Mouse (Mus musculus) G1E-ER4 (cell line): ENCODE results near the gene Kifc1. TPM values are rescaled to one million over a fixed set of nuclear protein-coding genes. Genes with fewer than 3 reads are reported as not detected.
"Not testable (repeated sequence)": the region's sequence is repeated elsewhere in the genome, so short reads cannot be mapped to it uniquely, and the experiment has no call there.

ENCODE experiments used
- GATA1 ChIP-seq: IDR thresholded peaks from one replicate; pipeline ENCODE4 v1.8.0; 2012; ENCODE audit warnings: low read length, inconsistent platforms
- polyA plus RNA-seq: library from polyadenylated mRNA; stranded (reverse); fragments of >175 nt; gene quantifications from 2 replicates; pipeline ENCODE4 v1.2.3, GENCODE M21; 2012

Gene Kifc1
- polyA plus RNA-seq, 1 experiment = 88.1 TPM

- no peak for TF ChIP-seq GATA1
Observed at GRCm38 (mm10) chr17:33911052-33911812, 20.8 kb upstream of the Kifc1 start.

GRCm38 (mm10) chr17:33910346-33911051 lies 20.0 kb upstream of the Kifc1 start:
- TF ChIP-seq GATA1 = no peak

- no peak for TF ChIP-seq GATA1
Observed at GRCm38 (mm10) chr17:33909869-33910250, 19.4 kb upstream of the Kifc1 start.

GRCm38 (mm10) chr17:33909077-33909868 lies 18.8 kb upstream of the Kifc1 start, which contains the start of gene Daxx:
TSS of gene Daxx (plus strand) at chr17:33909414.
- no peak for TF ChIP-seq GATA1

- TF ChIP-seq GATA1 = no peak
Observed at GRCm38 (mm10) chr17:33908331-33909076, 18.0 kb upstream of the Kifc1 start.

- TF ChIP-seq GATA1 = not testable (repeated sequence)
Observed at GRCm38 (mm10) chr17:33904835-33905234, 14.4 kb upstream of the Kifc1 start, which contains the start of gene Platr17. TSS of gene Platr17 (plus strand) at chr17:33905135.

- no peak for TF ChIP-seq GATA1
Observed at GRCm38 (mm10) chr17:33902491-33902890, 12.0 kb upstream of the Kifc1 start.

GRCm38 (mm10) chr17:33902079-33902478 lies 11.6 kb upstream of the Kifc1 start:
- no peak for TF ChIP-seq GATA1

GRCm38 (mm10) chr17:33901653-33902052 lies 11.2 kb upstream of the Kifc1 start:
- TF ChIP-seq GATA1 = no peak

GRCm38 (mm10) chr17:33900989-33901314 lies 10.5 kb upstream of the Kifc1 start:
- TF ChIP-seq GATA1 = no peak

- no peak for TF ChIP-seq GATA1
Observed at GRCm38 (mm10) chr17:33900281-33900988, 10.0 kb upstream of the Kifc1 start.

GRCm38 (mm10) chr17:33899642-33900041 lies 9.2 kb upstream of the Kifc1 start:
- TF ChIP-seq GATA1 = no peak

- TF ChIP-seq GATA1 = no peak
Observed at GRCm38 (mm10) chr17:33897114-33897794, 6.8 kb upstream of the Kifc1 start.

- TF ChIP-seq GATA1 = no peak
Observed at GRCm38 (mm10) chr17:33892429-33892828, 2.0 kb upstream of the Kifc1 start.
